ENCODE assay signal across 8 mouse cellular contexts in genomic region chr6:86403728-86404099, GRCm38 (mm10). TPM values are rescaled to one million over a fixed set of nuclear protein-coding genes. Genes with fewer than 3 reads are reported as not detected.
DNase-seq lines count a peak whose midpoint lies in the region; ATAC-seq and TF ChIP-seq lines count a peak whose summit lies in the region.

No protein-coding gene starts in this region.

- peak overlapping the region; percentile 99 for H3K9ac ChIP-seq in intestine, embryonic 16.5 days (ENCODE audit: low read depth, low read length)
- H3K9ac ChIP-seq in limb, embryonic 11.5 days (ENCODE audit: low read length), result no peak overlapping the region
- H3K9ac ChIP-seq in midbrain, embryonic 12.5 days (replicated peaks), result 0 out of 2 replicates have a peak overlapping the region, but pooled peaks have one; percentile 20

- DNase-seq in retina, embryonic 14.5 days (ENCODE audit: low spot score), result peak; percentile 95
- DNase-seq in retina, postnatal 1 day, result no peak
- peak; percentile 72 for DNase-seq in gastrocnemius, postnatal 14 days
- peak; percentile 96 for DNase-seq in limb, embryonic 11.5 days (ENCODE audit: low spot score)
- DNase-seq in spleen, postnatal 14 days (ENCODE audit: low spot score in 2 of 2), result peak; percentile 69 to 77

- H3K4me2 ChIP-seq in intestine, embryonic 16.5 days (ENCODE audit: low read depth, low read length), result peak overlapping the region; percentile 16
- peak overlapping the region; percentile 23 for H3K4me2 ChIP-seq in limb, embryonic 11.5 days (ENCODE audit: low read depth, severe bottlenecking)
- H3K4me2 ChIP-seq in midbrain, embryonic 12.5 days (replicated peaks), result peak overlapping the region; percentile 74

- H3K4me3 ChIP-seq in cortical plate, adult 2 months (ENCODE audit: insufficient read depth, low read length), result peak overlapping the region; percentile 74; the same call in 1 of the 2 replicates
- peak overlapping the region; percentile 85 for H3K4me3 ChIP-seq in intestine, embryonic 16.5 days (ENCODE audit: low read length)
- peak overlapping the region; percentile 54 for H3K4me3 ChIP-seq in limb, embryonic 11.5 days (ENCODE audit: low read depth, low read length)
- H3K4me3 ChIP-seq in midbrain, embryonic 12.5 days, result peak overlapping the region; percentile 87

- no peak overlapping the region for H3K27ac ChIP-seq in cortical plate, adult 2 months (ENCODE audit: insufficient read depth, low read length)
- H3K27ac ChIP-seq in intestine, embryonic 16.5 days (ENCODE audit: low read length), result peak overlapping the region; percentile 100
- H3K27ac ChIP-seq in limb, embryonic 11.5 days (replicated peaks; ENCODE audit: low read depth, low read length), result peak overlapping the region; percentile 94
- H3K27ac ChIP-seq in midbrain, embryonic 12.5 days (replicated peaks), result peak overlapping the region; percentile 100

- no peak for TF ChIP-seq POLR2A in cortical plate, adult 2 months (IDR thresholded peaks at IDR 0.05; ENCODE audit: extremely low read depth, insufficient read depth, low read length)

- peak; percentile 67 for ATAC-seq in intestine, embryonic 16.5 days
- no peak; the same call in 1 of the 2 replicates for ATAC-seq in limb, embryonic 11.5 days (ENCODE audit: insufficient number of reproducible peaks, low FRiP score, low TSS enrichment, low read depth)
- ATAC-seq in midbrain, embryonic 12.5 days (ENCODE audit: low FRiP score, low read depth), result peak; percentile 63

- no peaks in the 10 kb centered on the region for H3K27me3 ChIP-seq in intestine, embryonic 16.5 days (replicated peaks; ENCODE audit: control insufficient read depth, insufficient read depth, low read length)
- H3K27me3 ChIP-seq in limb, embryonic 11.5 days (ENCODE audit: control insufficient read depth, insufficient read depth, low read length), result no peaks in the 10 kb centered on the region
- 0 out of 2 replicates have a peak, but pooled peaks cover 4% of the 10 kb centered on the region for H3K27me3 ChIP-seq in midbrain, embryonic 12.5 days

- H3K36me3 ChIP-seq in intestine, embryonic 16.5 days (ENCODE audit: control insufficient read depth, insufficient read depth, low read length), result no peaks in the 10 kb centered on the region; the same call in 1 of the 2 replicates
- H3K36me3 ChIP-seq in limb, embryonic 11.5 days (ENCODE audit: control insufficient read depth, insufficient read depth, low read length), result peaks cover 3% of the 10 kb centered on the region
- H3K36me3 ChIP-seq in midbrain, embryonic 12.5 days, result 0 out of 2 replicates have a peak, but pooled peaks cover 6% of the 10 kb centered on the region

- intact Hi-C loops in gastrocnemius, postnatal 14 days (cut with DNase I; ENCODE audit: low total_unique reads), result no loop called here

- H3K4me1 ChIP-seq in cortical plate, adult 2 months (ENCODE audit: control insufficient read depth, insufficient read depth, low read length), result peaks cover 3% of the 10 kb centered on the region; the same call in 1 of the 2 replicates
- H3K4me1 ChIP-seq in intestine, embryonic 16.5 days (ENCODE audit: control insufficient read depth, insufficient read depth, low read length), result peaks cover 5% of the 10 kb centered on the region
- 0 out of 2 replicates have a peak, but pooled peaks cover 2% of the 10 kb centered on the region for H3K4me1 ChIP-seq in limb, embryonic 11.5 days (ENCODE audit: control insufficient read depth, insufficient read depth, low read length)
- H3K4me1 ChIP-seq in midbrain, embryonic 12.5 days, result peaks cover 13% of the 10 kb centered on the region

- no peaks in the 10 kb centered on the region for H3K9me3 ChIP-seq in intestine, embryonic 16.5 days (ENCODE audit: control insufficient read depth, low read length)
- H3K9me3 ChIP-seq in limb, embryonic 11.5 days (ENCODE audit: control insufficient read depth, low read length), result no peaks in the 10 kb centered on the region
- H3K9me3 ChIP-seq in midbrain, embryonic 12.5 days, result no peaks in the 10 kb centered on the region

- TF ChIP-seq CTCF in cortical plate, adult 2 months (IDR thresholded peaks at IDR 0.05; ENCODE audit: extremely low read depth, insufficient read depth, low read length), result no peak

- under 1% methylated on average over 15 of the region's 15 CpGs for WGBS in intestine, embryonic 16.5 days
- under 1% methylated on average over 15 of the region's 15 CpGs for WGBS in limb, embryonic 11.5 days
- under 1% methylated on average over 15 of the region's 15 CpGs for WGBS in midbrain, embryonic 12.5 days

RNA-seq across cellular contexts. Expression of gene Tia1, which starts 0.3 kb away (rescaled TPM):
- polyA plus RNA-seq in cortical plate, adult 2 months (2012; rRNA removed), result 122 and 144 TPM in 2 replicates
- total RNA-seq in gastrocnemius, postnatal 14 days (2021), result 10 to 100 TPM; 21.5 to 25.2 TPM
- polyA plus RNA-seq in intestine, embryonic 16.5 days (2015; fragmentation: Nextera tagmentation; extraction: Ambion mirVana), result 97.9 and 110 TPM in 2 replicates
- 246 and 268 TPM in 2 replicates for polyA plus RNA-seq in limb, embryonic 11.5 days (2014; fragmentation: Nextera tagmentation; extraction: Ambion mirVana)
- 356 and 362 TPM in 2 replicates for polyA plus RNA-seq in midbrain, embryonic 12.5 days (2016; fragmentation: Nextera tagmentation; extraction: Ambion mirVana)

RNA-seq across cellular contexts. Expression of gene Pcyox1, which starts 6.8 kb away (rescaled TPM):
- polyA plus RNA-seq in cortical plate, adult 2 months (2012; rRNA removed), result 64.9 and 67.2 TPM in 2 replicates
- 10 to 100 TPM; 63.0 to 63.1 TPM for total RNA-seq in gastrocnemius, postnatal 14 days (2021)
- 76.7 and 77.2 TPM in 2 replicates for polyA plus RNA-seq in intestine, embryonic 16.5 days (2015; fragmentation: Nextera tagmentation; extraction: Ambion mirVana)
- polyA plus RNA-seq in limb, embryonic 11.5 days (2014; fragmentation: Nextera tagmentation; extraction: Ambion mirVana), result 61.0 and 61.1 TPM in 2 replicates
- polyA plus RNA-seq in midbrain, embryonic 12.5 days (2016; fragmentation: Nextera tagmentation; extraction: Ambion mirVana), result 128 and 129 TPM in 2 replicates

RNA-seq across cellular contexts. Expression of gene Gm44790, which starts 22.7 kb away (rescaled TPM):
- 1.0 and 1.5 TPM in 2 replicates for polyA plus RNA-seq in cortical plate, adult 2 months (2012; rRNA removed)
- total RNA-seq in gastrocnemius, postnatal 14 days (2021), result under 1 TPM in 1 of 2 experiments, not detected in 1; 0.47 TPM
- not detected in 2 replicates for polyA plus RNA-seq in intestine, embryonic 16.5 days (2015; fragmentation: Nextera tagmentation; extraction: Ambion mirVana)
- 0.95 TPM in 1 of 2 replicates, not detected in the other for polyA plus RNA-seq in limb, embryonic 11.5 days (2014; fragmentation: Nextera tagmentation; extraction: Ambion mirVana)
- 0.68 and 0.81 TPM in 2 replicates for polyA plus RNA-seq in midbrain, embryonic 12.5 days (2016; fragmentation: Nextera tagmentation; extraction: Ambion mirVana)

RNA-seq across cellular contexts. Expression of gene Snrpg, which starts 32.6 kb away (rescaled TPM):
- 60.5 and 72.1 TPM in 2 replicates for polyA plus RNA-seq in cortical plate, adult 2 months (2012; rRNA removed)
- total RNA-seq in gastrocnemius, postnatal 14 days (2021), result 10 to 100 TPM; 32.4 to 45.6 TPM
- 393 and 465 TPM in 2 replicates for polyA plus RNA-seq in intestine, embryonic 16.5 days (2015; fragmentation: Nextera tagmentation; extraction: Ambion mirVana)
- 903 and 919 TPM in 2 replicates for polyA plus RNA-seq in limb, embryonic 11.5 days (2014; fragmentation: Nextera tagmentation; extraction: Ambion mirVana)
- polyA plus RNA-seq in midbrain, embryonic 12.5 days (2016; fragmentation: Nextera tagmentation; extraction: Ambion mirVana), result 580 and 612 TPM in 2 replicates

RNA-seq across cellular contexts. Expression of gene C87436, which starts 34.5 kb away (rescaled TPM):
- 21.6 and 21.8 TPM in 2 replicates for polyA plus RNA-seq in cortical plate, adult 2 months (2012; rRNA removed)
- total RNA-seq in gastrocnemius, postnatal 14 days (2021), result 1 to 10 TPM; 6.4 to 7.8 TPM
- polyA plus RNA-seq in intestine, embryonic 16.5 days (2015; fragmentation: Nextera tagmentation; extraction: Ambion mirVana), result 17.9 and 21.7 TPM in 2 replicates
- polyA plus RNA-seq in limb, embryonic 11.5 days (2014; fragmentation: Nextera tagmentation; extraction: Ambion mirVana), result 23.7 and 24.8 TPM in 2 replicates
- polyA plus RNA-seq in midbrain, embryonic 12.5 days (2016; fragmentation: Nextera tagmentation; extraction: Ambion mirVana), result 26.6 and 30.6 TPM in 2 replicates

Comparison
In these comparisons a context has a peak if more than half of its experiments do, and no peak if none do; other contexts are left out.
1. H3K4me2 ChIP-seq: peak in every context shown above with its lines; median percentile 74 in midbrain, embryonic 12.5 days; 23 in limb, embryonic 11.5 days; 16 in intestine, embryonic 16.5 days.